Mouse (Mus musculus): ENCODE results near the gene Abr. TPM values are rescaled to one million over a fixed set of nuclear protein-coding genes. Genes with fewer than 3 reads are reported as not detected.

Abr gene
- total RNA-seq, 2 experiments from 2014 or later = 11.3 to 11.6 TPM

- DNase-seq = peak; percentile 94
Observed at GRCm38 (mm10) chr11:76406702-76407583, 215.2 kb downstream of the Abr start, which contains the start of gene Timm22. Timm22 (plus strand) TSS chr11:76406952.

- no peak for DNase-seq
Observed at GRCm38 (mm10) chr11:76405626-76406264, 216.4 kb downstream of the Abr start.

- DNase-seq = no peak
Observed at GRCm38 (mm10) chr11:76405113-76405512, 217.0 kb downstream of the Abr start.

- DNase-seq = peak; percentile 29
Observed at GRCm38 (mm10) chr11:76401398-76401797, 220.7 kb downstream of the Abr start.

GRCm38 (mm10) chr11:76399587-76400330, 222.4 kb downstream of the Abr start:
- no peak for DNase-seq

- peak; percentile 96 for DNase-seq
Observed at GRCm38 (mm10) chr11:76398798-76399586, 223.1 kb downstream of the Abr start, which contains the start of gene Nxn. Nxn (minus strand) TSS chr11:76399140.

GRCm38 (mm10) chr11:76398312-76398797, 223.8 kb downstream of the Abr start:
- peak; percentile 73 for DNase-seq

GRCm38 (mm10) chr11:76397650-76398311, 224.3 kb downstream of the Abr start:
- DNase-seq = peak; percentile 39

GRCm38 (mm10) chr11:76392996-76393395, 229.1 kb downstream of the Abr start:
- no peak for DNase-seq

GRCm38 (mm10) chr11:76392532-76392931, 229.6 kb downstream of the Abr start:
- DNase-seq = no peak

- DNase-seq = no peak
Observed at GRCm38 (mm10) chr11:76388711-76389110, 233.4 kb downstream of the Abr start.

GRCm38 (mm10) chr11:76387097-76387496, 235.0 kb downstream of the Abr start:
- no peak for DNase-seq

- no peak for DNase-seq
Observed at GRCm38 (mm10) chr11:76385746-76386145, 236.4 kb downstream of the Abr start.

- DNase-seq = no peak
Observed at GRCm38 (mm10) chr11:76385017-76385416, 237.1 kb downstream of the Abr start.

GRCm38 (mm10) chr11:76384307-76384706, 237.8 kb downstream of the Abr start:
- DNase-seq = no peak

- DNase-seq = no peak
Observed at GRCm38 (mm10) chr11:76382711-76383324, 239.3 kb downstream of the Abr start.

- peak; percentile 59 for DNase-seq
Observed at GRCm38 (mm10) chr11:76381201-76381885, 240.8 kb downstream of the Abr start.

- peak; percentile 53 for DNase-seq
Observed at GRCm38 (mm10) chr11:76379921-76380544, 242.1 kb downstream of the Abr start.

GRCm38 (mm10) chr11:76376425-76376824, 245.7 kb downstream of the Abr start:
- no peak for DNase-seq

Measured in gastrocnemius, postnatal 25 days (tissue).